Mouse (Mus musculus): ENCODE data around the gene Cebpz.

DNA sequence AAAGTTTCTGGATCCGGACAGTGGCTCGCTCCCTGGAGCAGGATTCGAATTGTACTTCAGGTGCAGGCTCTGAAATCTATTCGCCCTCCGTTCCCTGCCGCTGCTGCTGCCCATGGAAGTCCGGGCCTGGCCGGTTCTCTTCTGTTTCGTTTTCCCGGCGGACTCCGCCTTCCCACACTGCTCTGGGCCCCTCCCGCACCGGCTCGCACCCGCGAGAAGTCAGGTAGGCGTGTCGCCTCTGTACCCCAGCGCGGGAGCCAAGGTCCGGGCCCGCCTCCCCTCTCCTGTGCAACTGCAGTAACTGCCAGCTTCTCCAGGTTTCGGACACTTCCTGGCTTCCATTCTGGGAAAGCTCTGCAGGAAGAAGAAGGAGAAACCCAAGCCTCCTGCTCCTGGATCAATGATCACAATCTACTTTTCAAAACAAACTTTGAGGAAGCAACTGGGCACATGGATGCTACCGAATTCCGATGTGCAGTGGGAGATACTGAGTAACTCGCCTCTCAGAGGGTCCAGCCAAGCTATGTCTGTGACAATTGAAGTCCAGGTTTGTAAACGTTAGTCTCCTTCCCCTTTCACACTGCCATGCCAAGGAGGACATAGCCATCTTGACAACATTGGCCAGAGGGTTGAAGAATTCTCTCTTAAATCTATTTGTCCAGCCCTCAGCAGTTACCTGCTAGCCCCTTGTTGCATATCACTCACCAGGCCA lies 54.3 kb downstream of the Cebpz start, which contains the start of gene Eif2ak2:
- TF ChIP-seq CTCF (IDR thresholded peaks at IDR 0.05; ENCODE audit: low read depth, low read length) (no peak), POLR2A (IDR thresholded peaks at IDR 0.05; ENCODE audit: extremely low read depth, insufficient read depth, low read length) (peak; percentile 67; the same call in 1 of the 2 replicates)
